Mouse (Mus musculus) ES-CJ7 (cell line): ENCODE results near the gene Hbs1l.

ENCODE experiments used
- DNase-seq: peaks from one replicate; pipeline ENCODE4 v3.0.0; 2011; ENCODE audit warnings: low read depth, low spot score

Hbs1l gene

DNA sequence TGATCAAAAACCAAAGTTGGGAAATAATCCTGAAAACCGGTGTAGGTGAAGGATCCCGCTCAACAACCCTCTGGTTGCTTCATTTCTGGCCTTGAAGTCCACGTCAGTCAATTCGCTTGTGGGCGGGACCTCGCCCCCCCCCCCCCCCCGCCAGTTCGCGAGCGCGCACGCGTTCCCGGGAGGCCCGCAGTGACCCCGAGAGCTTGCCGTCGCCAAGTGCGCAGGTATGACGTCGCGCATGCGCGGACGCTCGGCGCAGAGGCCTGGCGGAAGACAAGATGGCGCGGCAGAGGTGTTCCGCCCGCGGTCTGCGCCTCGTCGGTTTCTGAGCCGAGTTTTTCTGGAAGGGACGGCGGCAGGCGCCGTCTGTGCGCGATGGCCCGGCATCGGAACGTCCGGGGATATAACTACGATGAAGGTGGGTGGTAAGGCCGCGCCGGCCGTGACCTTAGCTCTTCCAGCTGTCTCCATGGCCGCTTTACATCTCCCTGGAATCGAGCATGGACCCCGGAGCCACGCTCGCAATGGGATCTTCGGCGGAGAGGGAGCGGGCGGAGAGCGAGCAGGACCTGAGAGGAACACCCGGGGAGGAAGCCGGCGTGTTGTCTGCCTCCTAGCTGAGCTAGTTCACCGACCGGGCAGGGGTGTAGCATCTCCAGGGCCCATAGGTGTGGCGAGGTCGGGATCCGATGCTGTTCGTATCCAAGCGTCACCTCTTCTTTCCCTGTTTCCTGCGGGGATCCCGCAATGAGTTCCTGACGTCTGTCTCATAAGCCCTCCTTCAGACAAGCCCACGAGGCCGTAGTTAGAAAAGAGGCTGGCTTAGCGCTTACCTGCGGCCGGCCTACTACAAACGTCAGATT, at the start of gene Hbs1l:
Hbs1l (plus strand) TSS at position 221 of the 863 bp plus-strand sequence.
- DNase-seq: peak; percentile 96

DNA sequence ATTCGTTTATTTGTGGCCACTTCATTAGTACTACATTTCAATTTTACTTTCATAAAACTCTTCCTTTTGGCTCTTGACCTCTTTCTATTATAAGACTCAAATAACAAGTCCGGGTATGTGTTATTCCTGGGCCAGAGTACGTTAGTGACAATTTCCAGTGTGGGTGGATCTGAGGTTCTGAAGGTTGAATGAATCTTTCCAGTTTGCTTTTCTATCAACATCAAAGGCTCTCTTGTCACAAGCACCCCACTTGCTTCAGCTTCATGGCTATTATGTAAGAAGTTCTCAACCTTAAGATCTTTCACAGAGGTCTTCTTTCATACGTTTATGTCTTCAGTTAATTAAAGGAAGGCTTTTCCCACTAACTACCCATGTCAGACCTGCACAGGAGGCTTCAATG, 47.2 kb upstream of the Hbs1l start:
- DNase-seq: no peak

DNA sequence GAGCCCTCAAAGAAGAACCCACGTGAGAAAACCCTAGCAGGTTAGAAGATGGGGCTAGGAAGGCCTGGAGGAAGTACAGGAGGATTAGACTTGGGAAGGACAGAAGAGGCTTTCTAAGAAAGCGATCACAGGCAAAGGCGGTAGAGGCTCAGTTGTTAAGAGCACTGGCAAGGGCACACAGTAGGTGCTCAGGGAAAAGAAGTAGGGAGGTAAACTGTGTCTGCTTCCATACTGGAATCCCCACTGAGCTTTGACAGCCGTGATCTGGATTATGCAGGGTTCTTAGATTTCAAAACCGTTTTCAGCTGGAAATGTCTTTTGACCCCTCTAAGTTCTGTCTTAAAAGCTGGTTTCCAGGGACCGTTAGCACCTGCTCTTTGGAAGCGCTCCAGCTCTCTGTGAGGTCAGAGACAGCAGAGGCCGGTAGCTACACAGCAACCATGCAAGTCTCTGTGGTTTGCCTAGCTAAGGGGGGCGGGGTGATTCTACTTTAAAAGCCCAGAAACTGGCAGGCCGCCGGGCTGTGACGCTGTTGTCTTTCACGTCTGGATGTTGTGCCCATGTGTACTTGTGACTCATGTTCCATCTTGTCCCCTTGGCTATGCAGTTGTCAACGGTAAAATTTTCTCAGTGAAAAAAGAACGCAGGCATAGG, 43.8 kb upstream of the Hbs1l start:
- no peak for DNase-seq

DNA sequence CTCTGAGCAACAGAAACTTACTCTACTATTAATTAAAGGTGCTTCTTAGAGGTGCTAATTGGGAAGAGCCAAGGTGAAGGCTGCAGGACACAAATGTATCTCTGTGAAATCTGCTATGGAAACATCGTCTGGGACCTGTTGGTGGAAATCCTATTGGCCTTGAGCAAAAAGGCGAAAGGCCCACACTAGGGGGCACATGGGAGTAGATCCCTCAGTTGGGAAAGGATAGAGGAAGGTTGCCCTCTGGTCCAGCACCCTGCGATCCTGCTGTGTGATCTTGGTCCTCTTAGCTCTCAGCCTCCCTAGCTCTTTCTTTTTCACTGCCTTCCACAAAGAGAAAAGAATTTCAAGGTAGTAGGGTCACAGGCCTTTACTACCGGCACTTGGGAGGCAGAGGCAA, 43.0 kb upstream of the Hbs1l start:
- peak; percentile 26 for DNase-seq

DNA sequence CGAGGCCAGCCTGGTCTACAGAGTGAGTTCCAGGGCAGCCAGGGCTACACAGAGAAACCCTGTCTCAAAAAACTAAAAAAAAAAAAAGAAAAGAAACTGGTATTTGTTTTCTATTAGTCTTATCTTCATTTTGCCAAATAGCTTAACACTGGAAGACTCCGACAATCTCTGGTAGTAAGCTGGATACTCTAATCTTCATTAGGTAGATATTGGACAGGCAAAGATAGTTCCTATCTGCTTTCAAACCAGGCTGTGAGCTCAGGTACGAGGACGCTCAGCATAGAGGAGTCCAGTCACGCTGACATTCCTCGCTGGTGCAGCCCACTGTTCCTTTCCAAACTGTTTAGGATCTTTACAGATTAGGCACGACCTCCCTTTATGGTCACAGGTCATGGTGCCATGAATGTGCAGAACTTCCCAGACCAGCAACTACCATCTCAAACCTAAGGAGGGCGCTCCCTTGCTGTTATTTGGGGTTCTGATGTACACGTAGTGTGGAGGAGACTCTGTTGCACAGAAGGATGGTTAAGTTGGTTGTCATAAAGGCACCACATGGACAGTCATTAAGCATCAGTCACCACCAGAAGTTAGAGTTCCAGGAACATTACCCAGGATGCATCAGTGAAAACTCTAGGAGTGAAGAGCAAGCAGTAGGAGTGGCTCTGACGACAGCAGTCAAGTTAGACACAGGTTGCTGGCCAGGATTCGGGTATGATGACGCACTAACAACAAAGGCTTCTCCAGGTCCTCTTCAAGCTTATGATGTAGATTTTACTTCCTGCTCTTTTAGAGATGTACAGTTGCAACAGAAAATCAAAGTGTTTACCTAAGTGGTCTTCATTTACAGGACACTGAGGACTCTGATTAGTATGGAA, 41.3 kb upstream of the Hbs1l start:
- DNase-seq: peak; percentile 6

DNA sequence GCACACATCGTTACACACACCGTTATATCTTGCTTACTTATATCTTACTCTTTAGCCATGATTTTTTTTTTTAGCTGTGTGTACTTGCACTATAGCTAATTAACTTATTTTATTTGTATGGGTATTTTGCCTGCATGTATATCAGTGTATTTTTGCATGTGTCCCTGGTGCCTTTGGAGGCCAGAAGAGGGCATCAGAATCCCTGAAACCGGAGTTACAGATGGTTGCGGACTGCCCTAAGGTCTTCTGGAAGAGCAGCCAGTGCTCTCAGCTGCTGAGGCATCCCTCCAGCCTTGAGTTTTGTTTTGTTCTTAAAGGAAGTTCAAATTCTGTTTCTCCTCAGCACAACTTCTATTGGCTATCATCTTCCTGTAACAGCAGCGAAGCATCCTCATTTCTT, 38.5 kb upstream of the Hbs1l start:
- peak; percentile 14 for DNase-seq

DNA sequence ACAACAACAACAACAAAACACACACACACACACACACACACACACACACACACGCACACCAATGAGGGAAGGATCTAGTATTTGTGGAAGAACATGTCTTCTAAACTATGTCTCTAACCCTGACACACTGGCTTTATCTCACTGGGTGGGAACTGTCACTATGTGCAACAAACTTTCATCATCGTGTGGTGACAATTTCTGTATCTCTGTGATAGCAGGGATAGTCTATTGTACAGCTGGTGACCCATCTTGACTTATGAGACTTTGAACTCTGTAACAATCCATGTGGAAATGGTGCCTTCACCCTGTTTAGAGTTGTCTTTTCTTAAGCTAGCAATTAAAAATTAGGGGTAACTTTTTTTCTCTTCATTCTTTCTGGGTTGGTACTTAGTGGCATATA, 36.1 kb upstream of the Hbs1l start:
- no peak for DNase-seq

DNA sequence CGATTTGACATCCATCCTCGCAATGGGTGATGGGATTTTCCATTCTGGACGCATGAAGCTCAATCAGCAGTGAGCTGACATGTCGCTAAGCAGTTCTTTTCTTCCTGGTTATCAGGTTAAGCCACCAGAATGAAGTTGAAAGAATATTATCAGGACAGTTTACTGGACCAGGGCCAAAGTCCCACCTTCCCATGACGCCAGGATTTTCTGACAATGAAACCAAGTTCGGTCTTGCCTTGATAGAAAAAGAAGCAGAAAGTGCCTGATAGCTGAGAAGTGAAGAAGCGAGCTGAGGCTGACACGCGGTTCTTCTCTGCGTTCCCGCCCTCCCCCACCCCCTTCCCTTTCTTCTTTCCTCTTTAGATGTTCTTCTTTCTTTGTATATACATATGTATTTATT, 30.6 kb upstream of the Hbs1l start:
- DNase-seq: no peak

DNA sequence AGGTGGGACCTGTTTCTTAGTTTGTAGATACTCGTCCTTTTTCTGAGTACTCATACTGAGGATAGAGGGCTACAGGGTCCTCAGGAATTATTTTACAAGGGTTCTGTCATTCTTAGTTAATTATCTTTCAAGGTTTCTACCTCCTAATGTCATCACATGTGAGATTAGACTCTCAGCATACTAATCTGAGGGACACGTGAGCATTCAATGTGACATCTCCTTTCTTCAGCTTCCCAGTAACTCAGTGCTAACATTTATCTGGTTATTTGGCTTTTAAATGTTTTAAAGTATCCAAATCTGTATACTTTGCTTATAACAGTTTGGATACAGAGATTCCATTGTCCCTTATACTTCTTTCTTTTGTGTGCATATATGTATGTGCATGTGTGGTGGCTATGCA, 28.3 kb upstream of the Hbs1l start:
- no peak for DNase-seq

DNA sequence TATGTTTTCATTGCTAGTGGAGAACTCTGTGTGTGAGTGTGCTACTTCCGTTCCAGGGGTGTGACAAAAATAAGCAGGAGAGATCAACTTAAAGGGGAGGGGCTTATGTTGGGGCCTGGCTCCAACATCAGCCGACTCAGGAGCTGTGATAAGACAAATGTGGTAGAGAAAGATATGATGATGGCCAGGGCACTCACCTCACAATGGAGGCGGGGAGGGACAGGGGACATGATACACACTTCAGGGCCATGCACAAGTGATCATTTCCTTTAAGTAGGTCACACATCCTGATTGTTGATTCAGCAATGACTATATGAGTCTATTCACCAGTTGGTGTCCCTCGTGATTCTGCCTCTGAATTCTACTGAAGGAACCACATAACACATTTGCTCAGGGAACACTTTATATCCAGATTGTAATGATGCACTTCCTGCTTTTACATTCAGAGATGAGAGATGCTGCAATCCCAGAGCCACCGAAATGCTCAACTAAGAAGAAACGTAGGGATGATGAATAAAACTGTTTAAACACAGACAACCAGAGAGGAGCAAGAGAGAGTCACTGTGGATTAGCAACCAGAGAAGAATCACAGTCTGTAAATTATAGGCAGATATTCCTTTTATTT, 26.9 kb upstream of the Hbs1l start:
- DNase-seq: no peak

DNA sequence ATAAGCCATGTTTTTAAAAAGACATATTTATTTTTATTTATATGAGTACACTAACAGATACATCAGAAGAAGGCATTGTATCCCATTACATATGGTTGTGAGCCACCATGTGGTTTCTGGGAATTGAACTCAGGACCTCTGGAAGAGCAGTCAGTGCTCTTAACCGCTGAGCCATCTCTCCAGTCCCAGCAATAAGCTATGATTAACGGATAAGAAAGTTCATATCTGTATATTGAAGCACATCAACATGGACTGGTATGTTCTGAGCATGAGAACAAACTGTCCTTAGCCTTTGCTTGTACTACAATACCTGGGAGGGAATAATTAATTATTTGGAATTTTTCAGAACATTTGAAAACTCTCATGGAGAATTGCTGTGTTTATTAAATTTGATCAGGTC, 25.9 kb upstream of the Hbs1l start:
- no peak for DNase-seq

DNA sequence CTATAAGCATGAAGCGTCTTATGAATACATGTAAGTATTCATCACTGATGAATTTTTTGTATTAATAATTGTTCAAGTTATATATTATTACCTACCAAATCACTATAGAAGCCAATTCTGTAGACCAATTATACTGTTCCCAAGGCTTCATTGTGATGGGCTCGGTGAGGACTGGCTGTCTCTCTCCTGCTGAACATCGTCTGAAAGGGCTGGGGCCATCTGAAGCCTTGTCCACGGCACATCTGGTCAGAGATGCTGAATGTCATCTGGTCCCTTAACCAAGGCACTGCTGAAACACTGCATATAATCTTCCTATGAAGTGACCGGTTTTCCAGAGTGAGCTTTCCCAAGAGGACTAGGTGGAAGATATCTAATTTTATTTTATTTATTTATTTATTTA, 24.9 kb upstream of the Hbs1l start:
- no peak for DNase-seq

DNA sequence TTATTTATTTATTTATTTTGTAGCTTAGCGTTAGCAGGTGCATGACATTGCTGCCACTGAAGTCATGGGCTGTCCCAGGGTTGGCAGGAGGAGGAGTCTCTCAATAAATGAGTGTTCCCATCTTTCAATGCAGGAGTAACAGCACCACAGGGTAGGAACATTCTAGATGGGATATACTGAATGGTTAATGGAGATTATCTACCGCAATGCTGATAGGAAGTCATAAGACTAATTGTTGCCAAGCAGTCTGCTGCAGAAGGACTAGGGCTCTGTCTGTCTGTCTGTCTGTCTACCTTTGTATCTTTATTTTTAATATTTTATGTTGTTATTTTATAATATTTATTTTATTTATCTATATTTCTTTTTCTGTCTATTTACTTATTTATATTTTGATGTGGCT, 24.5 kb upstream of the Hbs1l start:
- no peak for DNase-seq

DNA sequence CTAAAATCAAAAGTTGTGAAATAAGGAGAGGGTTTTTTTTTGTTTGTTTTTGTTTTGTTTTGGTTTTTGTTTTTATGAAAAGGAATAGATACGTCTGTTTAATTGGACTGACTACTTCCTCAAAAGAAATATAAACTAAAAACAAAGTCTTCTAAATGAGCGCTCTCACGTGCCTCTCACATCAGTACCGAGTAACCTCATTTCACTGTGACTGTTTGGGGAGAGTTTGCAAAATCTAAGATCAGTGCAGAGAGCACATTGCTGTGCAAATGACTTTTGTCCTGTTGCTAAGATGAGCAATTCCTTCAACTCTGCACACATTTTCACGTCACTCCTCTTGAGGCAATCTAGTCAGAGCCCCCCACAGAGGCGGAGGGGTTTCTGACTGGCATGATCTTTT, 24.0 kb upstream of the Hbs1l start:
- no peak for DNase-seq

DNA sequence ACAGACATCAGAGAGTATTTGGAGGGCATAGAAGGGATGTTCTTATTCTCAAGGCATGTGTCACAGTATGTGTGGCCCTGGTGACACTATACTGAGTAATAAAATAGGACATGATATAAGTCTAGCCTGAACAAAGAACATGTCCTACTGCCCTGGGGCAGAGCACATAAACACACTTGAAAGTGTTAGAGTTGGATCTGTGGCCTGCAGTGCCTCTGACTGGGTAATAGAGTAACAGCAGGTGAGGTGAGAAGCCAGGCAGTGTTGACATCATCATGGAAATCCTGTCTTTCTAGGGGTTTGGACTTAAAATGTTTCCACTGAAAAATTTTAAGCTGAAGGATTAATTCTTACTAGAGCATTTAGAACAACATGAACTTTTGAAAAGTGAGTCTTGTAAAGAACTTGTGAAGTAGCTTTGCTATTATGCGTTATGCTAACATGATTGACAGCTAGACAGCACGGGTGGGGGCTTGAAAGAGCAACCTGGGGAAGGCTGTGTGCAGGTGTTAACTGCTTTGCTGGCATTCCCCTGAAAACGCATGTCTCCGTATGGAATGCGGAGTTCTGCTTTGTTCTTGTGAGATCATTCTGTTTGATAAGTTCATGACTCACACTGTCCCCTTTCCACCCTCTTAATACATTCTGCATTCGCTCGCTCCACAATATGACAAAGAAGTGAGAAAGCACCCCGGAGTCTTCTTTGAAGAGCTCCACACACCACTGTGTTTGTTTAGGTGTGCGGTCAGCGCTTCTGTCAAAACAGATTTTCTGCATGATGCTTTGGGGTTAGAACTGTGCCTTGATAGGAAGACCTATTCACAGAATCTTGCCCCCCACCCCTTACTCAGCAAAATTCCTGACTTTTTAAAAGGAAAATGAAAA, 8.3 kb upstream of the Hbs1l start:
- DNase-seq: no peak

DNA sequence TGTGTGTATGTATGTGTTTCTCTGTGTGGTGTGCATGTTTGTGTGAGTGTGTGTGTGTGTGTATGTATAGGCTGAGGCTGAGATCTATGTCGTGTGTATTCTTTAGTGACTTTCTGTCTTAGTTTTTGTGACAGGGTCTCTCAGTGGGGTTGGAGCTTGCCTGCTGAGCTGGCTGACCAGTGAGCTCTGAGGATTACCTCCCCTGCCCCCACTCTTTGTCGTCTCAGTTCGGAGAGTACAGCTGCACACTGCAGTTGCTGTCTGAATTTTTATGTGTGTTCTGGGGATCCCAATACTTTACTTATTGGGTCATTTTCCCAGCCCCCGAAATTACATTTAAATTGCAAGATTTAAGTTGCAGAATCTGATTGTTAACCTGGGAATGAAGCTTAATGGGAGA, 4.6 kb upstream of the Hbs1l start:
- no peak for DNase-seq

DNA sequence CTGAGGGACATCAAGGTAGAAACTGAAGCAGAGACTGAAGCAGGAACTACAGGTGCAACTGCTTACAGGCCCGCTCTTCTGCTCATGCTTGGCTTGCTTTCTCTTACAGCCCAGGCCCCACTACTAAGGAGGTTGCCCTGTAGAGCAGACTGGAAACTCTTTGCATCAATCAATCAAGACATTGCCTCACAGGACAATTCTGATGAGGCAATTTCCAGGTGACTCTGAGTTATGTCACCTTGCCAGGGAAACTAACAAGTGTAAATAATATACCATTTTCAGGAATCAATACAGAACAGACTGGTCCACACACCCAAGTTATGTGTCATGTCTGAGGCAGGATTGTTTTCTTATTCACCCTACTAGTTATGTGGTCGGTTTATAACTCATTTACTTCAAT, 1.6 kb upstream of the Hbs1l start:
- DNase-seq: no peak

DNA sequence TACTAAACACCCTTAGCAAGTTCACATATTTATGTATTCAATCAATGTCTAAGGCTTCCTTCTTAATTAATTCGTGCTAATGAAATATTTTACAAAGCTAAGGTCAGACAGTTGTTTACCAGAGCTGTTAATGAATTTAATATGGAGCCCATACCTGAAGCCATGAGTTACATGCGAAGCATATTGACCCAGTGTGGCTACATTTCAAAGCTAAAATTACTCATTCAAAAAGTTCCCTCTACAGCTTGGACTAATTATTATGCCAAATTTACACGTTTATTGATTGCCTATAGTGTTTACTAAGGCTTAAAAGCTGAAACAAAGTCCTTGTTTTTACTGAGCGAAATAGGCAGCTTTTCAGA, 401 bp upstream of the Hbs1l start:
- DNase-seq: no peak

DNA sequence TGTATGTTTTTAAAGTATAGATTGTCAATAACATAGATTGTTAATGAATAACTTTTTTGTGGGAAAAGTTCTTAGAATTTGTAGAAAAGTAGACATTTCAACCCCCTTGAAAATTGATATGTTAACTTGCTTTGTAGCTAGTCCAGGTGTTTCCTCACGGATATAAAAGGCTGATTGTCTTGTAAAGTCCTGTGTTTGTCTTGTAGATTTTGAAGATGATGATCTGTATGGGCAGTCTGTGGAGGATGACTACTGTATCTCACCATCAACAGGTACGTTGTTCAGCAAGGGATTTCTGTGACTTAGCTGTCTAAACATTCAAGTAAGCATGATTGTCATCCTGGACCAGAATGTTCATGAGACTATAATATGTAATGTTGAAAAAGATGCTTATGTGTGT, 3.2 kb downstream of the Hbs1l start:
- DNase-seq: peak; percentile 54

DNA sequence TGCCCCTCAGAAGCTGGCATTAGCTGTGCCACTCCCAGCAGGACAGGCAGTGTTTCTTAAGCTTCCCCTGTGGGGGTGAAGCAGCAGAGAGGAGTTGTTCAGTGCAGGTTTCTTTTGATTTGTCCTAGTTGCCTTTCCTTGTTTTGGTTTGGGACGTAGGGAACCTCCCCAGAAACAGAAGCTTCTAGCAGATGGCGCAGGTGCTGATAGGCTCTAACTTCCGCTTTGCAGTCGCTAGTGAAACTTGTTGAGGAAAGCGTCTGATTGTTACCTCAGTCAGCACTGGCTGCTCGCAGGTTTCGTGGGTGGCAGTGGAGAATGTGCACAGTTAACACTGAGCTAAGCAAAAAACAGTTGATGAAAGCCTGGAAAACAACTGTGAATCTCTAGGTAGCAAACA, 6.0 kb downstream of the Hbs1l start:
- DNase-seq: no peak
